Mouse (Mus musculus) midbrain, embryonic 15.5 days (tissue): ENCODE measurements around the gene Dpp6. TPM values are rescaled to one million over a fixed set of nuclear protein-coding genes. Genes with fewer than 3 reads are reported as not detected.
A peak's percentile ranks its signal among the peaks of the same experiment; 100 is the strongest.

Experiments
- ATAC-seq: fragments of 200-750 bp; cut with Nextera tagmentation; replicated peaks from 2 replicates; pipeline ENCODE4 v1.8.0; 2017; ENCODE audit warnings: moderate TSS enrichment
- H3K27ac ChIP-seq: fragments of 300-500 bp; sonication (generic); 2 replicates; pipeline ENCODE4 v1.5.1; 2015; ENCODE audit warnings: mild to moderate bottlenecking, inconsistent platforms
- H3K27me3 ChIP-seq: fragments of 300-500 bp; sonication (generic); replicated peaks from 2 replicates; pipeline ENCODE4 v1.6.1; 2015; ENCODE audit warnings: inconsistent platforms
- H3K36me3 ChIP-seq: fragments of 300-500 bp; sonication (generic); replicated peaks from 2 replicates; pipeline ENCODE4 v1.6.1; 2015; ENCODE audit warnings: inconsistent platforms
- H3K4me1 ChIP-seq: fragments of 300-500 bp; sonication (generic); 2 replicates; pipeline ENCODE4 v1.6.1; 2015; ENCODE audit warnings: inconsistent platforms
- H3K4me2 ChIP-seq: fragments of 300-500 bp; sonication (generic); 2 replicates; pipeline ENCODE4 v1.6.1; 2015; ENCODE audit warnings: inconsistent platforms, mild to moderate bottlenecking, moderate library complexity
- H3K4me3 ChIP-seq: fragments of 300-500 bp; sonication (generic); 2 replicates; pipeline ENCODE4 v1.5.1; 2015; ENCODE audit warnings: mild to moderate bottlenecking, inconsistent platforms
- H3K9ac ChIP-seq: fragments of 300-500 bp; sonication (generic); 2 replicates; pipeline ENCODE4 v1.6.1; 2015; ENCODE audit warnings: mild to moderate bottlenecking, inconsistent platforms
- H3K9me3 ChIP-seq: fragments of 300-500 bp; sonication (generic); 2 replicates; pipeline ENCODE4 v1.6.1; 2016; ENCODE audit warnings: inconsistent platforms
- WGBS: fragments of 180-500 bp; shearing (Covaris S2); methylation state at CpG from one replicate; pipeline ENCODE4 v1.1.7; 2015; ENCODE audit warnings: mixed read lengths; 5-methylcytosine and 5-hydroxymethylcytosine counted together
- polyA plus RNA-seq: library from polyadenylated mRNA; unstranded; fragments of >200 nt; fragmentation: Nextera tagmentation; extraction: Ambion mirVana; gene quantifications from 2 replicates; pipeline ENCODE4 v1.2.1, GENCODE M21; 2015

Dpp6 gene
- polyA plus RNA-seq, 1 experiment from 2014 or later: 88.3 TPM

DNA sequence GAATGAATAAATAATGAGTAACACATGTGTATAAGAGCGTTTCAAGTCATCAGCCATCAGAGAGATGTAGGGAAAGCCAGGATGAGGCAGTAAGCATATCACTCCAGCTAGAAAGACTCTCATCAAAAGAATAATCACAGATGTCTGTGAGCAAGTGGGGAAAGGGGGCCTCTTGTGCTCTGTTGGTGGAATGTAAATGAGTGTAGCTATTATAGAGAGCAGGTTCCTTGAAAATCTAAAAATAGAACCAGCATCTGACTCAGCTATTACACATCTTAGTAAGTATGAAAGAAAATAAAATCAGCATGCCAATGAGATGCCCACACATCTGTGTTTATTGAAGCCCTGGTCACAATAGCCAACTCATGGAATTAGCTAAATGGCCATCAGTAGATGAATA lies 264.3 kb downstream of the Dpp6 start:
- Histone ChIP-seq H3K9me3 (no peaks in the 10 kb centered on the region), H3K9ac (no peak overlapping the region), H3K4me1 (peaks cover 7% of the 10 kb centered on the region; the same call in 1 of the 2 replicates), H3K27ac (peak overlapping the region; percentile 13; the same call in 1 of the 2 replicates), H3K36me3 (no peaks in the 10 kb centered on the region), H3K4me3 (no peak overlapping the region), H3K27me3 (no peaks in the 10 kb centered on the region), H3K4me2 (no peak overlapping the region)
- 37% methylated on average over 1 of the region's 1 CpGs for WGBS
- peak; percentile 64; the same call in 1 of the 2 replicates for ATAC-seq

GRCm38 (mm10) chr5:27083762-27084161 lies 266.8 kb downstream of the Dpp6 start:
- no peak overlapping the region for H3K4me2 ChIP-seq
- no peak overlapping the region for H3K4me3 ChIP-seq
- 70% methylated on average over 4 of the region's 4 CpGs for WGBS
- ATAC-seq: no peak
- H3K4me1 ChIP-seq: peaks cover 4% of the 10 kb centered on the region; the same call in 1 of the 2 replicates
- no peaks in the 10 kb centered on the region for H3K36me3 ChIP-seq
- H3K9me3 ChIP-seq: no peaks in the 10 kb centered on the region
- no peak overlapping the region for H3K27ac ChIP-seq
- H3K27me3 ChIP-seq: no peaks in the 10 kb centered on the region
- H3K9ac ChIP-seq: no peak overlapping the region

DNA sequence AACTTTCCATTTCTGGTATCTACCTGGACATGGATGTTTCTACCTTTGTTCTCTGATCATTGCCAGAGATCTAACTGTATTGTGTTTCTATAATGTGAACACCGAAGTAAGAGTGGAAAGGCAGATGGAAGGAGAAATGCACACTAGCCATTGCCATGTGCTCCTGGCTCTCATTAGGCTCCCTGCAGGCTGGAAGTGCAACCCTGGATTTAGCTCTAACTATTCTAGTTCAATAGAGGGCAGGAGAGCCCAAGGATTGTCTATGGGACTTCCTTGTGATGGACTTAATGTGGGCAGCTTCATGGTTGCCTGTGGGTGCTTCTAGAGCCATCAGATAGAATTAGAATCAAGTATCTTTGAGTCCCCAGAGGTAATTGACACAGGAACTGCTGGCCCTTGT lies 291.2 kb downstream of the Dpp6 start:
- Histone ChIP-seq H3K27me3 (no peaks in the 10 kb centered on the region), H3K9ac (no peak overlapping the region), H3K4me1 (no peaks in the 10 kb centered on the region), H3K4me3 (no peak overlapping the region), H3K4me2 (no peak overlapping the region), H3K27ac (no peak overlapping the region), H3K36me3 (no peaks in the 10 kb centered on the region), H3K9me3 (no peaks in the 10 kb centered on the region)
- ATAC-seq: no peak
- WGBS: 97% methylated on average over 1 of the region's 1 CpGs

GRCm38 (mm10) chr5:27122479-27122878 lies 305.5 kb downstream of the Dpp6 start:
- Histone ChIP-seq H3K27ac (no peak overlapping the region), H3K9me3 (no peaks in the 10 kb centered on the region), H3K27me3 (no peaks in the 10 kb centered on the region), H3K4me2 (no peak overlapping the region), H3K36me3 (no peaks in the 10 kb centered on the region), H3K9ac (no peak overlapping the region), H3K4me3 (no peak overlapping the region), H3K4me1 (peaks cover 6% of the 10 kb centered on the region; the same call in 1 of the 2 replicates)
- peak; percentile 72 for ATAC-seq
- WGBS: 44% methylated on average over 2 of the region's 2 CpGs

DNA sequence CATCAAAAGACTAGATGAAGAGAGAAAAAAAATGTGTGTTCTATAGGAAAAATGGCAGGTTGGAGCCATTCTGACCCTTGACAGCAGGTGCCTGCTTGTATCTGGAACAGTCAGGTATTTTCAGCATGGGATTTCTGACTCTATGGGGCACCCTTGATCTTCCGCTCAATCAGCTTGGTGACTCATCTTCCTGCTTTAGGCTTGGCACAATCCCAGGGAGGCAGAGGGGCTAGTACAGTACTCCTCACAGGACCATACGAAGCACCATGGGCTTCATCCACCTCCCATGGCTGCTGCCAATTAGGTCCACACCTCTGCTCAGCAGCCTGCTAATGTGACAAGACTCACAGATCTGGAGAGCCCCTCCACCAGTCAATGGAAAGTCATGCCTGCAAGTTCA lies 305.9 kb downstream of the Dpp6 start:
- H3K27ac ChIP-seq: no peak overlapping the region
- H3K4me1 ChIP-seq: peaks cover 6% of the 10 kb centered on the region; the same call in 1 of the 2 replicates
- H3K9me3 ChIP-seq: no peaks in the 10 kb centered on the region
- ATAC-seq: peak; percentile 86
- H3K4me2 ChIP-seq: no peak overlapping the region
- H3K4me3 ChIP-seq: no peak overlapping the region
- H3K27me3 ChIP-seq: no peaks in the 10 kb centered on the region
- no peak overlapping the region for H3K9ac ChIP-seq
- H3K36me3 ChIP-seq: no peaks in the 10 kb centered on the region
- WGBS: 84% methylated on average over 2 of the region's 2 CpGs

DNA sequence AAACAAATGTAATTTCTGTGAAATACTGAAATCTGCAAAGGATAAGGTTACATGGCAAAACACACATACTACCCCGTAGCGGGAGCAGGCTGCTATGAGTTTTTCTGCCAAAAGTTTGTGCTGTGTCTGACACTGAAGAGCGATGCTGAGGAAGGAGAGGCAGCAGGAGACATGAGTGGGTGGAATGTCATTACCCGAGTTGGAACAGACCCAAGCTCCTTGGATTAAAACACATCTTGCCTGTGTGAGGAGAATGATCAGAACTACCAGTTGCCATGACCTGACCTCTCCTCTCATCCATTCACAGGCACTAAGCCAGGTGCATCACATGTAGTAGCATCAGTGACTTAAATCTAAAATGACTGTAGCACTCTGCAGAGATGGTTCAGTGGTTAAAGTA lies 309.0 kb downstream of the Dpp6 start:
- Histone ChIP-seq H3K27ac (no peak overlapping the region), H3K36me3 (no peaks in the 10 kb centered on the region), H3K4me1 (peaks cover 6% of the 10 kb centered on the region; the same call in 1 of the 2 replicates), H3K27me3 (no peaks in the 10 kb centered on the region), H3K9me3 (no peaks in the 10 kb centered on the region), H3K4me3 (no peak overlapping the region), H3K4me2 (no peak overlapping the region), H3K9ac (no peak overlapping the region)
- 86% methylated on average over 4 of the region's 4 CpGs for WGBS
- no peak for ATAC-seq

DNA sequence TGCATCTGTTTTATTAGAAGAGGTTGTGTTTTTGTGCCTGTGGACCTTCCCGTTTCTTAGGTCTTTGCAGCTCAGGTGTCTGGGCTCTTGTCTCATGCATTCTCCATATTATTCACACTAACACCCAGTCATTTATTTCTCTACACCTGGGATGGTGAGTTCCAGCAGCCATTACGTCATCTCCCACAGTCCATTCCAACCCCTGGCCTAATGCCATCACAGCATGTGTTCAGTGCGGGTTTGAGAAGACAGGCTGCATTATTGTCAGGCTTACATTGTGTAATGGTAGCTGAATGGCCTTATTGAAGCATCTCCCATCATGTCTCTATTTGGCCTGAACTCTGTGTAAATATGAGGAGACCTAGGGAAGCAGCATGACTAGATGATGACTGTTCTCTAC lies 316.2 kb downstream of the Dpp6 start:
- no peaks in the 10 kb centered on the region for H3K36me3 ChIP-seq
- ATAC-seq: no peak
- 66% methylated on average over 3 of the region's 3 CpGs for WGBS

GRCm38 (mm10) chr5:27134436-27135005 lies 317.5 kb downstream of the Dpp6 start:
- Histone ChIP-seq H3K4me1 (no peaks in the 10 kb centered on the region), H3K9ac (no peak overlapping the region), H3K4me2 (no peak overlapping the region), H3K9me3 (no peaks in the 10 kb centered on the region), H3K27ac (no peak overlapping the region), H3K4me3 (no peak overlapping the region), H3K27me3 (no peaks in the 10 kb centered on the region), H3K36me3 (no peaks in the 10 kb centered on the region)
- ATAC-seq: no peak
- 87% methylated on average over 2 of the region's 2 CpGs for WGBS

More for the DNA sequence above, 316.2 kb downstream of the Dpp6 start:
- H3K9me3 ChIP-seq: no peaks in the 10 kb centered on the region
- H3K27ac ChIP-seq: no peak overlapping the region
- H3K9ac ChIP-seq: no peak overlapping the region
- H3K27me3 ChIP-seq: no peaks in the 10 kb centered on the region
- H3K4me3 ChIP-seq: no peak overlapping the region
- H3K4me1 ChIP-seq: no peaks in the 10 kb centered on the region
- no peak overlapping the region for H3K4me2 ChIP-seq

DNA sequence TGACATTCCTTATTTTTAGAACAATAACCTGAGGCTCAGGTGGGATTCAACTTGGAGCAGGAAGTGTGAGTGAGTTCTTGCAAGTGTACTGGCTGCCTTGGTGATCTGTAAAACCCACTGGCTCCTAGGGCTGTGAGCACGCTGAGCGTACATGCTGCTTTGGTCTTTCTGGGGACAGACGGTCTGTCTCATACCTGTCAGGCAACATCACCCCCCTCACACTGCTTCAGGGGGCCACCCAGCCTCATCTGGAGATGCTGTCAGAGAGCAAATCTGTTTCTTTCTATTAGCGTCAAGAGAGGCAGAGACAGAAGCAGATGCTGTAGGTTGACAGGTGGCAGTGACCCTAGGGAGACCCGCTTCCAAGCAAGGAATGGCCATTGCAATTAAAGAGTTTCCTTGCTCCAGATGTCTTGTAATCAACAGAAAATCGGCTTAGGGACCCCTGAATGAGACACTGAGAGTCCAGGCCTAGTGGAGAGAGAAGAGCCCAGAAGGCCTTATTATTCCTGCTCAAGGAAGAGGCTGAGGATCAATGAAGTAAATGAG lies 330.5 kb downstream of the Dpp6 start:
- Histone ChIP-seq H3K9me3 (no peaks in the 10 kb centered on the region), H3K4me3 (no peak overlapping the region), H3K27ac (no peak overlapping the region), H3K36me3 (no peaks in the 10 kb centered on the region), H3K4me1 (no peaks in the 10 kb centered on the region), H3K9ac (no peak overlapping the region), H3K4me2 (no peak overlapping the region), H3K27me3 (no peaks in the 10 kb centered on the region)
- 0 out of 2 replicates have a peak, but pooled peaks have one; percentile 48 for ATAC-seq
- 66% methylated on average over 6 of the region's 6 CpGs for WGBS

GRCm38 (mm10) chr5:27151017-27151416 lies 334.0 kb downstream of the Dpp6 start:
- ATAC-seq: no peak
- Histone ChIP-seq H3K4me1 (no peaks in the 10 kb centered on the region), H3K9ac (no peak overlapping the region), H3K27ac (no peak overlapping the region), H3K4me2 (no peak overlapping the region), H3K36me3 (no peaks in the 10 kb centered on the region), H3K27me3 (no peaks in the 10 kb centered on the region), H3K9me3 (no peaks in the 10 kb centered on the region), H3K4me3 (no peak overlapping the region)
- 79% methylated on average over 1 of the region's 1 CpGs for WGBS

- H3K9me3 ChIP-seq: no peaks in the 10 kb centered on the region
- H3K4me1 ChIP-seq: peaks cover 10% of the 10 kb centered on the region
- no peak overlapping the region for H3K4me3 ChIP-seq
- 79% methylated on average over 3 of the region's 3 CpGs for WGBS
- no peaks in the 10 kb centered on the region for H3K27me3 ChIP-seq
- H3K9ac ChIP-seq: no peak overlapping the region
- no peak overlapping the region for H3K4me2 ChIP-seq
- ATAC-seq: no peak
- no peaks in the 10 kb centered on the region for H3K36me3 ChIP-seq
- H3K27ac ChIP-seq: no peak overlapping the region
Measured at GRCm38 (mm10) chr5:27155671-27156070, 338.7 kb downstream of the Dpp6 start.

DNA sequence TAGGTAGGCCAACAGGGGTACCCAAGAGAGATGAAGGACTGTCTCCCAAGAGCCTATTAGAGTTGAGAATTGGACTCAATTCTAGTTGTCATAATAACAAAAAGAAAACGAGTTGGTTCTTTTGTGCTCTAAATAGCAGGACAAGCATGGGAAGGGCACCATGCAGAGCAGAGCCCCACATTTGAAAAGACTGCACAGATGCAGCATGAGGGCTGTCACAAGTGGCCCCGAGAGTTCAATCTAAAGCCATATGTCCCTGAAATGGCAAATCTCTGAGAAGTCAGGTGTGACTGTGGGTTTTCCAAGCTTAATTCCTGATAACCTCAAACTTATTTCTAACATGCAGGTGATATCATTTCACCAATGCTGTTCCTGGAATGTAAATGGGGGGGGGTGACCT lies 339.4 kb downstream of the Dpp6 start:
- 40% methylated on average over 2 of the region's 2 CpGs for WGBS
- Histone ChIP-seq H3K9me3 (no peaks in the 10 kb centered on the region), H3K4me1 (peaks cover 16% of the 10 kb centered on the region), H3K27ac (no peak overlapping the region), H3K4me3 (no peak overlapping the region), H3K27me3 (no peaks in the 10 kb centered on the region), H3K4me2 (no peak overlapping the region), H3K36me3 (no peaks in the 10 kb centered on the region), H3K9ac (no peak overlapping the region)
- ATAC-seq: no peak

DNA sequence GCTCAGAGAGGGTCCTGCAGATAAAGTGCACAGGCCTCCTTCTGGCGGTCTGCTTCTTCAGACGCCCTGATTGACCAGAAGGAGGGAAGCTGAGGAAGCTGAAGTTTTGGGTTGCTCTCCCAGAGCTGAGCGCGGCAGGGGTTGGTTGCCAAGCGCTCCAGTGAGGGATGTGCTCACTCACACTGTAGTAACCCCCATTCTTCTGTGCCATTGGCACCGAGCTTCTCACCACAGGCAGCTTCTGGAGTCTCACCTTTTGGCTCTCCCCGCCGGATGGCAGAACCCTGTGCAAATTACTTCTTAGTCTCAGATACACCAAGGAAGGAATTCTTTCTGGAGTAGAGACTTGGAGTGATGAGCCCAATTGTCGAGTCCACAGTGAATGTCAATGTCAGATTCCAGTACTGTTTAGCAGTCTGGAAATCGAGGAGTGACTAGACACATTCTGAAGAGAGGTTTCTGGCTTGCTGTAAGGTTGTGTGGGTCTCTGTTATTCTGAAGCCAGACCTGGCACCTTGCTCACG lies 344.2 kb downstream of the Dpp6 start:
- Histone ChIP-seq H3K9me3 (no peaks in the 10 kb centered on the region), H3K36me3 (no peaks in the 10 kb centered on the region), H3K27me3 (no peaks in the 10 kb centered on the region), H3K9ac (no peak overlapping the region), H3K27ac (0 out of 2 replicates have a peak overlapping the region, but pooled peaks have one; percentile 1), H3K4me1 (peaks cover 16% of the 10 kb centered on the region), H3K4me2 (no peak overlapping the region), H3K4me3 (no peak overlapping the region)
- WGBS: 61% methylated on average over 11 of the region's 11 CpGs
- ATAC-seq: no peak; the same call in 1 of the 2 replicates
